Mouse (Mus musculus) monocyte, adult 2 months (primary cell): ENCODE data around the gene Ankrd55.
"Not testable (repeated sequence)": the region's sequence is repeated elsewhere in the genome, so short reads cannot be mapped to it uniquely, and the experiment has no call there.

Source experiments
- DNase-seq, 2 experiments: peaks; one replicate each; pipeline ENCODE4 v3.0.0; 2022; ENCODE audit warnings: low spot score in 2 of 2, low read depth in 1 of 2

Ankrd55 gene

GRCm38 (mm10) chr13:112292489-112292888, 4.2 kb downstream of the Ankrd55 start:
- DNase-seq = no peak

GRCm38 (mm10) chr13:112293092-112293491, 4.8 kb downstream of the Ankrd55 start:
- no peak for DNase-seq

GRCm38 (mm10) chr13:112294446-112294845, 6.2 kb downstream of the Ankrd55 start:
- DNase-seq = no peak

GRCm38 (mm10) chr13:112297781-112298180, 9.5 kb downstream of the Ankrd55 start:
- DNase-seq = no peak

GRCm38 (mm10) chr13:112303429-112303828, 15.2 kb downstream of the Ankrd55 start:
- no peak for DNase-seq

GRCm38 (mm10) chr13:112308672-112309071, 20.4 kb downstream of the Ankrd55 start:
- peak in 1 of 2 experiments; percentile 35 for DNase-seq

GRCm38 (mm10) chr13:112311611-112312010, 23.4 kb downstream of the Ankrd55 start:
- DNase-seq = not testable (repeated sequence)

GRCm38 (mm10) chr13:112315442-112315841, 27.2 kb downstream of the Ankrd55 start:
- no peak for DNase-seq

GRCm38 (mm10) chr13:112316622-112317482, 28.6 kb downstream of the Ankrd55 start:
- no peak for DNase-seq

GRCm38 (mm10) chr13:112318124-112318523, 29.9 kb downstream of the Ankrd55 start:
- DNase-seq = no peak

- DNase-seq = no peak
Observed at GRCm38 (mm10) chr13:112323591-112324266, 35.5 kb downstream of the Ankrd55 start.

- no peak for DNase-seq
Observed at GRCm38 (mm10) chr13:112325126-112325525, 36.9 kb downstream of the Ankrd55 start.

- no peak for DNase-seq
Observed at GRCm38 (mm10) chr13:112326403-112326802, 38.2 kb downstream of the Ankrd55 start.

- DNase-seq = no peak
Observed at GRCm38 (mm10) chr13:112326977-112327376, 38.7 kb downstream of the Ankrd55 start.

GRCm38 (mm10) chr13:112327511-112327910, 39.3 kb downstream of the Ankrd55 start:
- no peak for DNase-seq

- DNase-seq = no peak
Observed at GRCm38 (mm10) chr13:112330257-112330656, 42.0 kb downstream of the Ankrd55 start.

- DNase-seq = no peak
Observed at GRCm38 (mm10) chr13:112330919-112331681, 42.8 kb downstream of the Ankrd55 start.

GRCm38 (mm10) chr13:112331682-112332061, 43.4 kb downstream of the Ankrd55 start:
- no peak for DNase-seq

GRCm38 (mm10) chr13:112335531-112335930, 47.3 kb downstream of the Ankrd55 start:
- no peak for DNase-seq

- no peak for DNase-seq
Observed at GRCm38 (mm10) chr13:112337146-112337545, 48.9 kb downstream of the Ankrd55 start.

- no peak for DNase-seq
Observed at GRCm38 (mm10) chr13:112340205-112340604, 52.0 kb downstream of the Ankrd55 start.

- no peak for DNase-seq
Observed at GRCm38 (mm10) chr13:112340761-112341160, 52.5 kb downstream of the Ankrd55 start.
